Mouse (Mus musculus) C2C12 (cell line): Measurements from ENCODE around the gene Ten1.

ENCODE experiments used
- CTCF ChIP-seq: IDR thresholded peaks from one replicate; pipeline ENCODE4 v1.5.1; 2011; ENCODE audit not compliant: control insufficient read depth, insufficient read depth, insufficient read length
- MAX ChIP-seq: IDR thresholded peaks from one replicate; pipeline ENCODE4 v1.6.1; 2011; ENCODE audit warnings: mild to moderate bottlenecking, control low read depth

DNA sequence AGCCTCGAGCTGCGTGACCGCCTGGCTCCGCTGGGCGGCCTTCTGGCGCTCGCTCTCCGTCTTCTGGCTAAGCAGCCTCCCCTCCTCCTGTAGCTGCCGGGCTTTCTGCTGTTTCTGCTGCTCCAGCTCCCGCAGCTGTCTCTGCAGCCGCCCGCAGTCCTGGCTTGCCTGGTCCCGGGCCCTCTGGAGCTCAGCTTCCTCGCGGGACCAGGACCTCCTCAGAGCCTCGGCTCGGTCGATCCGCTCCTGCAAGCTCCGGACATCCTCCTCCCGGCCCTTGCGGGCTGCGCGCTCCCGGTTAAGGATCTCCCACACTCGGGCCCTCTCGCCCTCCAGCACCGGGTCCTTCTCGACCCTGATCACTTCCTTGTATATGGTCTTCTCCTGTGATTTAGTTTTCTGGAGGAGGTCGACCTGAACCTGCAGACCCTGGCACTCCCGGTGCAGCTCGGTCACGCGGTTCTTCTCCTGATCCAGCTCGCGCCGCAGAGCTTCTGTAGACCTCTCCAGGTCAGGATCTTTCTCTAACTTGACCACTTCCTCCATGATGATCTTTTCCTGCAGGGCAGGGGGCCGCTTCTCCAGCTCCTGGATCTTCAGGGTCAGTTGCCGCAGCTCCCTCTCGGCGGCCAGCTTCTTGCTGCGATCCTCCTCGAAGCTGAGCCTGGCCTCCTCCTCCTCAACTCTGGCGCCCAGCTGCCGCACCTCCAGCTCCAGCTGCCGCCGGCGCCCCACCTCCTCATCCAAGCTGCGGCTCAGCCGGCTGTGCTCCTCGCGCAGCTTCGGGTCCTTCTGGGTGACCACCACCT, 23.5 kb downstream of the Ten1 start:
- TF ChIP-seq CTCF (no peak), MAX (no peak)
